Mouse (Mus musculus): ENCODE results near the gene Nyap2.
"Not testable (repeated sequence)": the region's sequence is repeated elsewhere in the genome, so short reads cannot be mapped to it uniquely, and the experiment has no call there.

Nyap2 gene

GRCm38 (mm10) chr1:81179725-81180124 lies 103.0 kb downstream of the Nyap2 start:
- no peak for DNase-seq (ENCODE audit: low read depth, low spot score)

GRCm38 (mm10) chr1:81180686-81181085 lies 103.9 kb downstream of the Nyap2 start:
- no peak for DNase-seq (ENCODE audit: low read depth, low spot score)

GRCm38 (mm10) chr1:81209536-81209935 lies 132.8 kb downstream of the Nyap2 start:
- DNase-seq (ENCODE audit: low read depth, low spot score), result no peak

- DNase-seq (ENCODE audit: low read depth, low spot score), result no peak
Measured at GRCm38 (mm10) chr1:81211491-81211890, 134.7 kb downstream of the Nyap2 start.

GRCm38 (mm10) chr1:81219790-81220189 lies 143.0 kb downstream of the Nyap2 start:
- no peak for DNase-seq (ENCODE audit: low read depth, low spot score)

GRCm38 (mm10) chr1:81231759-81232406 lies 155.1 kb downstream of the Nyap2 start:
- no peak for DNase-seq (ENCODE audit: low read depth, low spot score)

GRCm38 (mm10) chr1:81232407-81232789 lies 155.6 kb downstream of the Nyap2 start:
- not testable (repeated sequence) for DNase-seq (ENCODE audit: low read depth, low spot score)

GRCm38 (mm10) chr1:81248447-81249205 lies 171.9 kb downstream of the Nyap2 start:
- no peak for DNase-seq (ENCODE audit: low read depth, low spot score)

GRCm38 (mm10) chr1:81250068-81250467 lies 173.3 kb downstream of the Nyap2 start:
- DNase-seq (ENCODE audit: low read depth, low spot score), result peak; percentile 33

GRCm38 (mm10) chr1:81266441-81266840 lies 189.7 kb downstream of the Nyap2 start:
- DNase-seq (ENCODE audit: low read depth, low spot score), result no peak

- DNase-seq (ENCODE audit: low read depth, low spot score), result no peak
Measured at GRCm38 (mm10) chr1:81280978-81281377, 204.2 kb downstream of the Nyap2 start.

GRCm38 (mm10) chr1:81285633-81286032 lies 208.9 kb downstream of the Nyap2 start:
- DNase-seq (ENCODE audit: low read depth, low spot score), result no peak

GRCm38 (mm10) chr1:81287088-81287487 lies 210.3 kb downstream of the Nyap2 start:
- DNase-seq (ENCODE audit: low read depth, low spot score), result peak; percentile 22

GRCm38 (mm10) chr1:81300735-81301134 lies 224.0 kb downstream of the Nyap2 start:
- peak; percentile 24 for DNase-seq (ENCODE audit: low read depth, low spot score)

- DNase-seq (ENCODE audit: low read depth, low spot score), result peak; percentile 27
Measured at GRCm38 (mm10) chr1:81301661-81302060, 224.9 kb downstream of the Nyap2 start.

GRCm38 (mm10) chr1:81303389-81303788 lies 226.6 kb downstream of the Nyap2 start:
- no peak for DNase-seq (ENCODE audit: low read depth, low spot score)

- no peak for DNase-seq (ENCODE audit: low read depth, low spot score)
Measured at GRCm38 (mm10) chr1:81307407-81307806, 230.7 kb downstream of the Nyap2 start.

- DNase-seq (ENCODE audit: low read depth, low spot score), result no peak
Measured at GRCm38 (mm10) chr1:81307934-81308333, 231.2 kb downstream of the Nyap2 start.

- peak; percentile 33 for DNase-seq (ENCODE audit: low read depth, low spot score)
Measured at GRCm38 (mm10) chr1:81310087-81310626, 233.4 kb downstream of the Nyap2 start.

GRCm38 (mm10) chr1:81316403-81316994 lies 239.7 kb downstream of the Nyap2 start:
- peak; percentile 27 for DNase-seq (ENCODE audit: low read depth, low spot score)

- no peak for DNase-seq (ENCODE audit: low read depth, low spot score)
Measured at GRCm38 (mm10) chr1:81316995-81317413, 240.3 kb downstream of the Nyap2 start.

- DNase-seq (ENCODE audit: low read depth, low spot score), result no peak
Measured at GRCm38 (mm10) chr1:81387722-81388121, 311.0 kb downstream of the Nyap2 start.

Data from CD4-positive helper T cell, adult 2 months (primary cell).